ENCODE assay signal across 7 mouse cellular contexts in genomic region chr2:152950358-152951064, GRCm38 (mm10). TPM values are rescaled to one million over a fixed set of nuclear protein-coding genes. Genes with fewer than 3 reads are reported as not detected.
A peak's percentile ranks its signal among the peaks of the same experiment; 100 is the strongest.
DNase-seq lines count a peak whose midpoint lies in the region; ATAC-seq and TF ChIP-seq lines count a peak whose summit lies in the region.

No protein-coding gene starts in this region.

- peaks cover 34% of the 10 kb centered on the region for H3K27me3 ChIP-seq in kidney, embryonic 14.5 days (ENCODE audit: control insufficient read depth, insufficient read depth, low read length)
- peaks cover under 1% of the 10 kb centered on the region for H3K27me3 ChIP-seq in hindbrain, embryonic 16.5 days (replicated peaks; ENCODE audit: control insufficient read depth, insufficient read depth, low read length)
- H3K27me3 ChIP-seq in neural tube, embryonic 14.5 days (ENCODE audit: control insufficient read depth, insufficient read depth, low read length) = peaks cover 10% of the 10 kb centered on the region

- no peak overlapping the region for H3K9ac ChIP-seq in kidney, embryonic 14.5 days (ENCODE audit: low read depth, low read length)
- peak overlapping the region; percentile 95 for H3K9ac ChIP-seq in hindbrain, embryonic 16.5 days (ENCODE audit: low read depth, low read length)
- H3K9ac ChIP-seq in neural tube, embryonic 14.5 days (replicated peaks; ENCODE audit: low read depth, low read length) = 0 out of 2 replicates have a peak overlapping the region, but pooled peaks have one; percentile 92

- H3K36me3 ChIP-seq in kidney, embryonic 14.5 days (ENCODE audit: control insufficient read depth, insufficient read depth, low read length) = no peaks in the 10 kb centered on the region
- no peaks in the 10 kb centered on the region for H3K36me3 ChIP-seq in hindbrain, embryonic 16.5 days (ENCODE audit: control insufficient read depth, insufficient read depth, low read length)
- H3K36me3 ChIP-seq in neural tube, embryonic 14.5 days (ENCODE audit: control insufficient read depth, insufficient read depth, low read length) = no peaks in the 10 kb centered on the region

- H3K9me3 ChIP-seq in kidney, embryonic 14.5 days (ENCODE audit: control insufficient read depth, low read length) = no peaks in the 10 kb centered on the region
- no peaks in the 10 kb centered on the region for H3K9me3 ChIP-seq in hindbrain, embryonic 16.5 days (ENCODE audit: control insufficient read depth, low read length)
- H3K9me3 ChIP-seq in neural tube, embryonic 14.5 days (ENCODE audit: control insufficient read depth, low read length) = no peaks in the 10 kb centered on the region

- peaks cover 4% of the 10 kb centered on the region; the same call in 1 of the 2 replicates for H3K4me1 ChIP-seq in kidney, embryonic 14.5 days (ENCODE audit: control insufficient read depth, insufficient read depth, low read length)
- H3K4me1 ChIP-seq in embryonic fibroblast, embryonic 13.5 days (ENCODE audit: control insufficient read depth, insufficient read depth, low read length) = no peaks in the 10 kb centered on the region
- H3K4me1 ChIP-seq in hindbrain, embryonic 16.5 days (ENCODE audit: control insufficient read depth, insufficient read depth, low read depth, low read length) = peaks cover 14% of the 10 kb centered on the region
- H3K4me1 ChIP-seq in neural tube, embryonic 14.5 days (ENCODE audit: control insufficient read depth, insufficient read depth, low read length) = peaks cover 8% of the 10 kb centered on the region; the same call in 1 of the 2 replicates

- H3K27ac ChIP-seq in kidney, embryonic 14.5 days (ENCODE audit: low read depth, low read length) = no peak overlapping the region
- no peak overlapping the region for H3K27ac ChIP-seq in embryonic fibroblast, embryonic 13.5 days (ENCODE audit: insufficient read depth, low read length)
- no peak overlapping the region for H3K27ac ChIP-seq in hindbrain, embryonic 16.5 days (ENCODE audit: low read depth, low read length)
- H3K27ac ChIP-seq in neural tube, embryonic 14.5 days (ENCODE audit: low read depth, low read length) = no peak overlapping the region

- ATAC-seq in kidney, embryonic 14.5 days (ENCODE audit: low FRiP score, low TSS enrichment) = no peak
- no peak for ATAC-seq in hindbrain, embryonic 16.5 days
- peak; percentile 39; the same call in 1 of the 2 replicates for ATAC-seq in neural tube, embryonic 14.5 days (ENCODE audit: low read depth)

- peak overlapping the region; percentile 100 for H3K4me2 ChIP-seq in kidney, embryonic 14.5 days (replicated peaks; ENCODE audit: low read depth, low read length)
- H3K4me2 ChIP-seq in hindbrain, embryonic 16.5 days (ENCODE audit: low read length) = peak overlapping the region; percentile 86
- H3K4me2 ChIP-seq in neural tube, embryonic 14.5 days (ENCODE audit: low read depth, low read length) = peak overlapping the region; percentile 81

- no peak for TF ChIP-seq POLR2A in embryonic fibroblast, embryonic 13.5 days (IDR thresholded peaks at IDR 0.05; ENCODE audit: low read depth, low read length)

- WGBS in kidney, embryonic 14.5 days = 36% methylated on average over 11 of the region's 11 CpGs
- 36% methylated on average over 11 of the region's 11 CpGs for WGBS in hindbrain, embryonic 16.5 days
- 31% methylated on average over 11 of the region's 11 CpGs for WGBS in neural tube, embryonic 14.5 days

- no peak for DNase-seq in kidney, adult 9 months
- DNase-seq in layer of hippocampus, postnatal 14 days (ENCODE audit: low spot score in 2 of 2) = no peak
- DNase-seq in gastrocnemius, adult 18-20 months (ENCODE audit: low spot score) = no peak

- TF ChIP-seq CTCF in embryonic fibroblast, embryonic 13.5 days (IDR thresholded peaks at IDR 0.05; ENCODE audit: borderline replicate concordance, insufficient read depth, low read length) = no peak

- peak overlapping the region; percentile 74; the same call in 1 of the 2 replicates for H3K4me3 ChIP-seq in kidney, embryonic 14.5 days (ENCODE audit: low read length)
- peak overlapping the region; percentile 53; the same call in 1 of the 2 replicates for H3K4me3 ChIP-seq in embryonic fibroblast, embryonic 13.5 days (ENCODE audit: insufficient read depth, low read length)
- peak overlapping the region; percentile 85 for H3K4me3 ChIP-seq in hindbrain, embryonic 16.5 days (ENCODE audit: low read length)
- peak overlapping the region; percentile 64 for H3K4me3 ChIP-seq in neural tube, embryonic 14.5 days (ENCODE audit: low read depth, low read length)

RNA-seq across cellular contexts. Expression of gene Dusp15, which starts 1.0 kb away (rescaled TPM):
- 2.3 and 2.5 TPM in 2 replicates for polyA plus RNA-seq in kidney, embryonic 14.5 days (2014; fragmentation: Nextera tagmentation; extraction: Ambion mirVana)
- polyA plus RNA-seq in embryonic fibroblast, embryonic 13.5 days (2011; ENCODE audit: insufficient read length, low read depth, missing spikeins) = 2.2 and 3.5 TPM in 2 replicates
- 11.6 and 13.6 TPM in 2 replicates for polyA plus RNA-seq in hindbrain, embryonic 16.5 days (2015; fragmentation: Nextera tagmentation; extraction: Ambion mirVana)
- polyA plus RNA-seq in neural tube, embryonic 14.5 days (2014; fragmentation: Nextera tagmentation; extraction: Ambion mirVana) = 9.2 and 12.6 TPM in 2 replicates
- 10 to 100 TPM; 26.1 to 27.1 TPM for total RNA-seq in layer of hippocampus, postnatal 14 days (2021)
- under 1 TPM; 0.26 to 0.34 TPM for total RNA-seq in gastrocnemius, adult 18-20 months (2021)

RNA-seq across cellular contexts. Expression of gene Ttll9, which starts 11.8 kb away (rescaled TPM):
- 1.1 and 1.2 TPM in 2 replicates for polyA plus RNA-seq in kidney, embryonic 14.5 days (2014; fragmentation: Nextera tagmentation; extraction: Ambion mirVana)
- polyA plus RNA-seq in embryonic fibroblast, embryonic 13.5 days (2011; ENCODE audit: insufficient read length, low read depth, missing spikeins) = not detected in 2 replicates
- polyA plus RNA-seq in hindbrain, embryonic 16.5 days (2015; fragmentation: Nextera tagmentation; extraction: Ambion mirVana) = 9.2 and 10.5 TPM in 2 replicates
- polyA plus RNA-seq in neural tube, embryonic 14.5 days (2014; fragmentation: Nextera tagmentation; extraction: Ambion mirVana) = 6.4 and 8.2 TPM in 2 replicates
- 1 to 10 TPM; 1.7 to 3.0 TPM for total RNA-seq in layer of hippocampus, postnatal 14 days (2021)
- total RNA-seq in gastrocnemius, adult 18-20 months (2021) = not detected

RNA-seq across cellular contexts. Expression of gene Foxs1, which starts 17.5 kb away (rescaled TPM):
- 4.4 and 4.8 TPM in 2 replicates for polyA plus RNA-seq in kidney, embryonic 14.5 days (2014; fragmentation: Nextera tagmentation; extraction: Ambion mirVana)
- 12.2 and 30.1 TPM in 2 replicates for polyA plus RNA-seq in embryonic fibroblast, embryonic 13.5 days (2011; ENCODE audit: insufficient read length, low read depth, missing spikeins)
- polyA plus RNA-seq in hindbrain, embryonic 16.5 days (2015; fragmentation: Nextera tagmentation; extraction: Ambion mirVana) = 4.2 and 4.5 TPM in 2 replicates
- polyA plus RNA-seq in neural tube, embryonic 14.5 days (2014; fragmentation: Nextera tagmentation; extraction: Ambion mirVana) = 2.9 and 3.4 TPM in 2 replicates
- total RNA-seq in layer of hippocampus, postnatal 14 days (2021) = 1 to 10 TPM; 1.3 to 1.7 TPM
- 1 to 10 TPM in 1 of 2 experiments, under 1 TPM in 1; 0.75 to 1.8 TPM for total RNA-seq in gastrocnemius, adult 18-20 months (2021)

RNA-seq across cellular contexts. Expression of gene Mylk2, which starts 39.4 kb away (rescaled TPM):
- 0.13 TPM in 1 of 2 replicates, not detected in the other for polyA plus RNA-seq in kidney, embryonic 14.5 days (2014; fragmentation: Nextera tagmentation; extraction: Ambion mirVana)
- polyA plus RNA-seq in embryonic fibroblast, embryonic 13.5 days (2011; ENCODE audit: insufficient read length, low read depth, missing spikeins) = 0.93 and 1.1 TPM in 2 replicates
- 0.21 and 0.44 TPM in 2 replicates for polyA plus RNA-seq in hindbrain, embryonic 16.5 days (2015; fragmentation: Nextera tagmentation; extraction: Ambion mirVana)
- polyA plus RNA-seq in neural tube, embryonic 14.5 days (2014; fragmentation: Nextera tagmentation; extraction: Ambion mirVana) = not detected in 2 replicates
- total RNA-seq in layer of hippocampus, postnatal 14 days (2021) = under 1 TPM in 1 of 2 experiments, not detected in 1; 0.12 TPM
- 100 to 1,000 TPM; 671 to 798 TPM for total RNA-seq in gastrocnemius, adult 18-20 months (2021)
